Mouse (Mus musculus) right cerebral cortex, postnatal 14 days (tissue): ENCODE measurements at regions not wholly inside any gene's neighbourhood (a gene's known extent, or its start where the extent isn't known, plus 50 kb on each side); places are given as distances from the start of the nearest gene placed in this dataset.

Experiments used
- DNase-seq: peaks from one replicate; pipeline ENCODE4 v3.0.0; 2022

DNA sequence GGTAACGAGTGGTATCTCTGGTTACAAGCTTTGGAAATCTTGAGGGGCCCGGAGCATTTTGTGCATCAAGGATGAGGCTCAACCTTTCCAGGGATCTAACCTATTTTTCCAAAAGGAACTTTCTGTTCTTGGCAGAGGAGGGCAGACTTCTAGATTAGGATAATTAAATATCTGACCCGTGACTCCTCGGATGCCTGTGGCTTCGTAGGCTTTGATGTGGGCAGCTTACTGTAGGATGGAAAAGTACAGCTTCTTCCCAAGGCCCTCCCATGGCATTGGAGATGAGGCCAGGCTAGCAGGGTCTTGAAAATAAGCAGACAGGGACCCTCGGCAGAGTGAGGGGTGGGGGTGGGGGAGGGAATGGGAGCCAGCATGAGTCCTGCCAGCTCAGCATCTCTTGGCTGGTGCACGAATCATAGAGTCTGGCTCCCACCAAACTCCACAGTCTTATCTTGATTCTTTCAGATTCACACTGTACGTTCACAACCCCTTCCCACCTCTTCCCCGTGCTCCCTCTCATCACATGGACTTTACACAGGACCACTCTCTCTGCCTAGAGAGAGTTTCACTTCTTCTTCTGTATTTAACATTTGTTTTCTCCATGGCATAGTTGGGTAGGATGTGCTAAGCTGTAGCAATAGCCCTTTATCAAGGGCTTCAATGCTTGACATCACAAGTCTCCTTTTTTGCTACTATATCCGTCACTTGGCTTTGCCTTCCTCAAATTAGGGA, 104.9 kb downstream of the E030025P04Rik start:
- no peak for DNase-seq

DNA sequence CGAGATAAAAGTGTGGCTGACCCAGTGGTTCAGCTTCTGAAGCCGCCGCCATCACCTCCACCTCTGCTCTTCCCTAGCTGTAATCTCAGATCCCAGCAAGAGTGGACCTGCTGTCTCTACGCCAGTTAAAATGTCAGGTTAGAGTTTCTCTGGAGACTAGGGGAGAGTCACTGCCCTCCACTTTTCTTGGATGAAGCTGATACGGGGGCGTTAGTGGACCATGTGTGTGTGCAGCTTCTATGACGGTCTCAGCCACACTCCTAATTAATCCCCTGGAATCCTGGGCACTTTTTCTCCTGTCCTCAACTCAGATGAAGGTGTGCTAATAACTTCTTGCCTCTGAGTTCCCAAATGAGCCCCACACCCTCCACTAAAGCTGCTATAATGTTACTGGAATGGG, 106.0 kb downstream of the E030025P04Rik start:
- no peak for DNase-seq

DNA sequence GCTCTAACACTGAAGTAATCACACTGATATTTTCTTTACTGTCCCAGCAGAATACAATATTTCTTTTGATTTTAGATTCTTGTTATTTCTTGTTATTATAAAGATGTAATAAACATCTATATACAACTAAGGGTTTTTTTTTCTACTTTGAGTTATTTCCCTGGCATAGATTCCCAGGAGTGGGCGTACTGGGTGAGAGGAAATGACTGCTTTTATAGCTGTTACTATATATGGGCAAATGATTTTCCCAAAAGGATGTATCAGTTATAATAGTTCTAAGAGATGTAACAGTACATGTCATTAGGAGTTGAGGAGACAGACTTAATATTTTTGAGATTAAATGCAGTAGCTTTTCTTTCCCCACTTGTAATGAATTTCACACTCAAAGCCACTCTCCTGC, 109.6 kb downstream of the E030025P04Rik start:
- no peak for DNase-seq

DNA sequence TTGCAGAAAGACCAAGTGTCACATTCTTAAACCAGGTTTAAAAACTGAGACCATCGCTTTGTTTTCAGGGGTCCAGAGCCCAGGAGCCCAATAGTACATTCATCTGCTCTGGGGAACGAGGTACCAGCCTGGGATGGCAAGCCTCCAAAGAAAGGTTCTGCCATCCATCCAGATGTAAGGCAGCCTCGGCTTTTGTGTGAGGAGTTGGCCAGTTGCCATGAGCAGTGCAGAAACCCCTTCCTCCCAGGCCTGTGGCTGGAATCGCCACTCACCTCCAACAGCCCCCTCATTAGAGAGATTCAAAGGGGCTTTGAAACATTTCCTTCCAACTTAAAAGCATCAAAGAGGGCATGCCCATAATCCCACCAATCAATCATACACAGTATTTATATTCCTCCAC, 110.1 kb downstream of the E030025P04Rik start:
- no peak for DNase-seq

DNA sequence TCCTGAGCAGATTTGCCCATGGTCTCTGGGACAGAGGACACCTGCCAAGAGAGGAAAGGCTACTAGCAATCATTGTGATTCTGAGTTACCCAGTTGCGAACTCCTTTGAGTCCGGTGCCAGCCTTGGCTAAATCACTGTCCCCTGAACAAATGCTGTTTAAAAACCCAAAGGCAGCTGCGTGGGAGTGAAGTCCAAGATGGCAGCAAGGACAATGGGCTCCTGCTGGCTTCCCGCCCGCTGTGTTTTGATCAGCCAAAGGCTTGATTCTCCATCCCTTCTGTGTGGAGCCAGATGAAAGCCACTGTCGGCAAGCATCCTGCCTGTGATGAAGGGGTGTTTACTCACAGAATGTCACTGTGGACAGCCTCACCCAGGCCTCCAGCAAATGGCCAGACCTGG, 111.4 kb downstream of the E030025P04Rik start:
- peak; percentile 65 for DNase-seq

DNA sequence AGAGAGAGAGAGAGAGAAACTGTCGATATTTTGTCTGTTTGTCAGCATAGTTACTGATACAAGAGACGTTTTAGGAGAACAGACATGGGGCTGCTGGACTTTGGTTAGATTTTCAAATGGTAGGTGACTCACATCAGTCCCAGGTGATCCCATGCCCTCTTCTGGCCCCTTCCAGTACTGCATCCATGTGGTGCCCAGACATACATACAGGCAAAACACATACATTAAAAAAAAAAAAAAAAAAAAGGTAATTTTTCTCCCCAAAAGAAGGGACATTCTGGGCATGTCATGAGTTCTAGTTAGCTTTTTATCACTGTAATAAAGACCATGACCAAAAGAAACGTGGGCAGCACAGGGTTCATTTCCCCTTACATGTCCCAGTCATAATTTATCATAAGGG, 110.3 kb downstream of the Axin2 start:
- DNase-seq: peak; percentile 57

DNA sequence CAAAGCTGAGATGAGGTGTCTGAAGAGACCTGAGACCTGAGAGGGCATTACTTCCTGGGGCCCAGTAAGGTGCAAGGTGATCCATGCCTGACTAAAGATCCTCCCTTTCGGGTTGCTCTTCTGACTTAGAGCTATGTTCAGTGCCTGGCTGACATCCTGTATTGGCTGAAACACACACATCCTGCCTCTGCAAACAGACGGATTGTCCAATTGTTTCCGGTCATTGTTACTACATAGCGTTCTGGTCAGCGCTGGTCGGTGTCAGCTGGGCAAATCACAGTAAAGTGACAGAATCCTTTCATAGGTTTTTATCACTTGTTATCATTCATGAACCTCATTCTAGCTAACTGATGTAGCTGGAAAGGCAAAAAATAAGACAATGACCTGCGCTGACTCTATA, 109.7 kb downstream of the Axin2 start:
- no peak for DNase-seq

DNA sequence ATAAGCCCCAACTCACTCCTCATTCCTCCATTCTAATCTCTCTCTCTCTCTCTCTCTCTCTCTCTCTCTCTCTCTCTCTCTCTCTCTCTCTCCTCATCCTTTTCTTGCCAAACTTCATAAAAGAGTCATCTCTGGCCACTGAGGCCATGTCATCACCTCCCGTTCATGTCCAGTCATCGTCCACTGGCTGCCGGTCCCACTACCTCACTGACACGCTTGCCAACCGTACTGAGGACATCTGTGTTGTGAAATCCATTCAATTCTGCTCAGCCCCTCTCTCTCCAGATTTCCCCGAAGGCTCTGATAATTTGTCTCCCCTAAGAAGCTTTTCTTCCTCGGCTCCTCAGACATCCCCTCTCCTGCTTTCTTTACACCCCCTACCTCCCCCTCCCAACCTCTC, 94.7 kb downstream of the Axin2 start:
- DNase-seq: no peak

DNA sequence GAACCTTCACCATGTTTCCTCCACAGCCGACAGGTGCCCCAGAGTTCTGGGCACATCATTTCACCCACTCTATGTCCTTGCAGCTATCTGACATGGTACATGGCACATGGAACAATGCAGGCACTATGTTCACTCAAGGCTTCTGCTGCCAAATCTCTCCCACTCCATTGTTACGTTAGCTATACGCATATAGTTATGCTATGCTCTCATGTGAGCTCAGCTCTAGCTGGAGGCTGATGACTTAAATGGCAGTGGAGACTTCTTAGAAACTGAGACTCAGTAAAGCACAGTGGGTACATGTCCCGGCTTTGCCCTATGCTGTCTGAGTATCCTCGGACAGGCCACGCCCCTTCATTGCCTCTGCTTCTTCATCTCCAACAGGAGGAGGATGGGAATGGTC, 91.0 kb downstream of the Axin2 start:
- no peak for DNase-seq

DNA sequence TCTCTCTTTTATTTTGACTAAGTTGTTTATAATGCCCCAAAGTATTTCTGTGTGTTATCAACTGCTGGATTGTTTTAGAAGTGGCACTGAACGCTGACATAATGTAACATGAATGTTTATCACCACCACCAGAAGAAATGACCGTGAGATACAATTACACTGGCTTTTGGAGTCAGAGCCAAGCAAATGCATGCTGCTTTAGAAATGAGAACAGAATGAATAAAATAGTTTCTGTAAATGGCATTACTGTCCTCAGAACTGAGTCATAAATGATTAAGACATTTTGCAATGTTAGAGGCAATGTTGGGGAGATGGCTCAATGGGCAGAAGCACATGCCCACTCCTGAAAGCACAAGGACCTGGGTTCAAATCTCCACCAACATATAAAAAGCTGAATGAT, 88.7 kb downstream of the Axin2 start:
- no peak for DNase-seq

DNA sequence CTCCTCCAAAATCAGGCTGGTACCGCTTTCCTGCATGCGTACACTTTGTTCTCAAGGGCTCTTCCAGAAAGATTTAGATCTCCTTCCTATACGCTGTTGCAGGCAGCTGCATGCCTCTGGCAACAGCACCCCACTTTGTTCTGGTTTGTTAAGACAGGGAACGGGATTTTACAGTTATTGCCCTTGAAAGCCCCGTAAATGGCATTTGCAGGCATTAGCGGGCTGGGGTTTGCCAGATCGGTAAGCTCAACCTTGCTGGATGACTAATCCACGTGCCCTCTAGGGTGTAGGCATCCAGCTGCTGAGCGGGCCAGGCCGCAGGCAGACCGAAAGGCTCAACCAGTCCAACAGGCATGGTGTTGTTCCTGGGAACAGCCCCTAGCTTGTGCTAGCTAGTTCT, 85.5 kb downstream of the Axin2 start:
- DNase-seq: no peak
